Mouse (Mus musculus): ENCODE results near the gene Actn1. TPM values are rescaled to one million over a fixed set of nuclear protein-coding genes. Genes with fewer than 3 reads are reported as not detected.

The Actn1 gene
- polyA plus RNA-seq, 1 experiment, result 193 TPM

- Histone ChIP-seq H3K27ac (ENCODE audit: insufficient read depth, low read length) (peak overlapping the region; percentile 91), H3K4me3 (ENCODE audit: low read depth, low read length) (no peak overlapping the region), H3K27me3 (ENCODE audit: control insufficient read depth, insufficient read depth, low read length, poor library complexity, severe bottlenecking) (no peaks in the 10 kb centered on the region), H3K9me3 (replicated peaks; ENCODE audit: control insufficient read depth, insufficient read depth, low read length, poor library complexity, severe bottlenecking) (no peaks in the 10 kb centered on the region), H3K4me1 (ENCODE audit: control insufficient read depth, insufficient read depth, low read length) (peaks cover 26% of the 10 kb centered on the region), H3K36me3 (ENCODE audit: control insufficient read depth, insufficient read depth, low read length, poor library complexity, severe bottlenecking) (no peaks in the 10 kb centered on the region), H3K9ac (ENCODE audit: low read depth, poor library complexity, severe bottlenecking) (no peak overlapping the region)
- TF ChIP-seq POLR2A (IDR thresholded peaks at IDR 0.05; ENCODE audit: insufficient read depth, low read length) (no peak), CTCF (IDR thresholded peaks at IDR 0.05; ENCODE audit: low read depth, low read length) (no peak)
Observed at GRCm38 (mm10) chr12:80228356-80228755, 31.8 kb downstream of the Actn1 start.

- Histone ChIP-seq H3K4me3 (ENCODE audit: low read depth, low read length) (no peak overlapping the region), H3K27ac (ENCODE audit: insufficient read depth, low read length) (peak overlapping the region; percentile 91), H3K9me3 (replicated peaks; ENCODE audit: control insufficient read depth, insufficient read depth, low read length, poor library complexity, severe bottlenecking) (no peaks in the 10 kb centered on the region), H3K36me3 (ENCODE audit: control insufficient read depth, insufficient read depth, low read length, poor library complexity, severe bottlenecking) (no peaks in the 10 kb centered on the region), H3K27me3 (ENCODE audit: control insufficient read depth, insufficient read depth, low read length, poor library complexity, severe bottlenecking) (no peaks in the 10 kb centered on the region), H3K4me1 (ENCODE audit: control insufficient read depth, insufficient read depth, low read length) (peaks cover 26% of the 10 kb centered on the region), H3K9ac (ENCODE audit: low read depth, poor library complexity, severe bottlenecking) (no peak overlapping the region)
- TF ChIP-seq EP300 (IDR thresholded peaks at IDR 0.05; ENCODE audit: insufficient read depth, low read depth, low read length) (peak; percentile 89), POLR2A (IDR thresholded peaks at IDR 0.05; ENCODE audit: insufficient read depth, low read length) (no peak)
Observed at GRCm38 (mm10) chr12:80227835-80228234, 32.3 kb downstream of the Actn1 start.

DNA sequence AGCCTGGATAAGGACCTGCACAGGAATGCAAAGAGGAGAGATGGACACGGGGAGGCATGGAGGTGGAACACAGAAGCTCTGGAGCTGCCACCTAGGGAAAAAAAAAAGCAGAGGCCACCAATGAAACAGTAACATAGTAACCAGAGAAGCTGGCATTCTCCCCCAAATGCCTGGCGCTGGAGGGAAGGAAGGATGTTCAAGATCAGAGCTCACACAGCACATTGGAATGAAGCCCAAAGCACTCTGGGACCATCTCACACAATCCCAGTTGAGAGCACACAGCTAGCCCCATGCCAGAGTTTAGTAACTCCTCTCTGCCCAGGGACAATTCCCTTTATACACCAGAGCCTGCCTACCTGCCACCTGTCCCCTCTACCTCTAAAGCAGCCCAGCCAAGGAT is 34.1 kb downstream of the Actn1 start:
- Histone ChIP-seq H3K9ac (ENCODE audit: low read depth, poor library complexity, severe bottlenecking) (no peak overlapping the region), H3K4me3 (ENCODE audit: low read depth, low read length) (no peak overlapping the region), H3K27ac (ENCODE audit: insufficient read depth, low read length) (no peak overlapping the region), H3K4me1 (ENCODE audit: control insufficient read depth, insufficient read depth, low read length) (peaks cover 30% of the 10 kb centered on the region), H3K9me3 (replicated peaks; ENCODE audit: control insufficient read depth, insufficient read depth, low read length, poor library complexity, severe bottlenecking) (no peaks in the 10 kb centered on the region), H3K27me3 (ENCODE audit: control insufficient read depth, insufficient read depth, low read length, poor library complexity, severe bottlenecking) (no peaks in the 10 kb centered on the region), H3K36me3 (ENCODE audit: control insufficient read depth, insufficient read depth, low read length, poor library complexity, severe bottlenecking) (no peaks in the 10 kb centered on the region)
- no peak for TF ChIP-seq EP300 (IDR thresholded peaks at IDR 0.05; ENCODE audit: insufficient read depth, low read depth, low read length)
- no peak for TF ChIP-seq CTCF (IDR thresholded peaks at IDR 0.05; ENCODE audit: low read depth, low read length)
- no peak for TF ChIP-seq POLR2A (IDR thresholded peaks at IDR 0.05; ENCODE audit: insufficient read depth, low read length)

DNA sequence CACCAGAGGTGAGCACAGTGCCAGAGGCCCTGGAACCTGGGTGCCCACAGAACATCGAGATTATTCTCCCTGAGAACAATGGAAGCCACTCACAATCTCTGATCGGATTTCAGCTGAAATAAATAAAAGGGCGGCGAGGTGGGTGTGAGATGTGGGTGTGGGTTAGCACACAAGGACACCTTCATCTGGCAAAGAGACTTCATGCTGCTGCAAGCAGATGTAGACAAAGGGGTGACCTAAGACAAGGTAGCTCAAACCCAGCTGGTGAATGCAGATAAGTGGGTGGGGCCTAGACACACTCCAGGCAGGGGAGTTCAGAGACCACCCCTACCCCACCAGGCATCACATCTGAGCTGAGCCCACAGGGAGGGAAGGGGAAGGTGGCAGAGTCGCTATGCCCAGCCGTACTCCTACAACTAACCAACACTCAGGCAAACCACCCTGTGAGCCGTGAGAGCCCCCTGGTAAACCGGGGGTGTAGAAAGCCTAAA is 35.9 kb downstream of the Actn1 start:
- H3K9ac ChIP-seq (ENCODE audit: low read depth, poor library complexity, severe bottlenecking), result no peak overlapping the region
- TF ChIP-seq POLR2A (IDR thresholded peaks at IDR 0.05; ENCODE audit: insufficient read depth, low read length), result no peak
- TF ChIP-seq CTCF (IDR thresholded peaks at IDR 0.05; ENCODE audit: low read depth, low read length), result no peak
- peak; percentile 79 for TF ChIP-seq EP300 (IDR thresholded peaks at IDR 0.05; ENCODE audit: insufficient read depth, low read depth, low read length)
- peak overlapping the region; percentile 73 for H3K27ac ChIP-seq (ENCODE audit: insufficient read depth, low read length)
- no peaks in the 10 kb centered on the region for H3K36me3 ChIP-seq (ENCODE audit: control insufficient read depth, insufficient read depth, low read length, poor library complexity, severe bottlenecking)
- H3K4me3 ChIP-seq (ENCODE audit: low read depth, low read length), result no peak overlapping the region
- H3K27me3 ChIP-seq (ENCODE audit: control insufficient read depth, insufficient read depth, low read length, poor library complexity, severe bottlenecking), result no peaks in the 10 kb centered on the region
- no peaks in the 10 kb centered on the region for H3K9me3 ChIP-seq (replicated peaks; ENCODE audit: control insufficient read depth, insufficient read depth, low read length, poor library complexity, severe bottlenecking)
- peaks cover 30% of the 10 kb centered on the region for H3K4me1 ChIP-seq (ENCODE audit: control insufficient read depth, insufficient read depth, low read length)

DNA sequence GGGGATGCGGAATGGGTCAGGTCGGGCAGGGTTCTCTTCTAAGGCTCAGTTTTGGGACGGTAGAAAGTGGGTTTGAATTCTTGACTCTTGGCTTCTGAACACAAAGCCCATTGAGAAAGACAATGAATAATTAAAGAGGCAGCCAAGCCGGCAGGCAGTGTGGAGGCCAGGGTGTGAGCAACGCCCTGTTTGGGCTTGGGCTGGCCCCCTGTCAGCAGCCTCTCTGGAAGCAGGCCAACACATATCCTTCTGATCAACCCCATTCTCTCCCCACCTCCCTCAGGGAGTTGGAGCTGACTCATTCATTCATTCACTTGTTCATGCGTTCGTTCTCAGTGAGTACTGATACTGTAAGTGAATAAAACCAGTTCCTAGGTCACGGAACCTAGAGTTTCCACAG is 36.7 kb downstream of the Actn1 start:
- no peaks in the 10 kb centered on the region for H3K27me3 ChIP-seq (ENCODE audit: control insufficient read depth, insufficient read depth, low read length, poor library complexity, severe bottlenecking)
- H3K27ac ChIP-seq (ENCODE audit: insufficient read depth, low read length), result peak overlapping the region; percentile 73
- no peaks in the 10 kb centered on the region for H3K36me3 ChIP-seq (ENCODE audit: control insufficient read depth, insufficient read depth, low read length, poor library complexity, severe bottlenecking)
- no peaks in the 10 kb centered on the region for H3K9me3 ChIP-seq (replicated peaks; ENCODE audit: control insufficient read depth, insufficient read depth, low read length, poor library complexity, severe bottlenecking)
- TF ChIP-seq EP300 (IDR thresholded peaks at IDR 0.05; ENCODE audit: insufficient read depth, low read depth, low read length), result peak; percentile 75; the same call in 1 of the 2 replicates
- no peak for TF ChIP-seq POLR2A (IDR thresholded peaks at IDR 0.05; ENCODE audit: insufficient read depth, low read length)
- no peak for TF ChIP-seq CTCF (IDR thresholded peaks at IDR 0.05; ENCODE audit: low read depth, low read length)
- H3K4me3 ChIP-seq (ENCODE audit: low read depth, low read length), result no peak overlapping the region
- peaks cover 25% of the 10 kb centered on the region for H3K4me1 ChIP-seq (ENCODE audit: control insufficient read depth, insufficient read depth, low read length)
- 0 out of 2 replicates have a peak overlapping the region, but pooled peaks have one; percentile 7 for H3K9ac ChIP-seq (ENCODE audit: low read depth, poor library complexity, severe bottlenecking)

- H3K27me3 ChIP-seq (ENCODE audit: control insufficient read depth, insufficient read depth, low read length, poor library complexity, severe bottlenecking), result no peaks in the 10 kb centered on the region
- H3K9me3 ChIP-seq (replicated peaks; ENCODE audit: control insufficient read depth, insufficient read depth, low read length, poor library complexity, severe bottlenecking), result no peaks in the 10 kb centered on the region
- no peak overlapping the region for H3K9ac ChIP-seq (ENCODE audit: low read depth, poor library complexity, severe bottlenecking)
- peak overlapping the region; percentile 73; the same call in 1 of the 2 replicates for H3K27ac ChIP-seq (ENCODE audit: insufficient read depth, low read length)
- H3K4me3 ChIP-seq (ENCODE audit: low read depth, low read length), result no peak overlapping the region
- H3K4me1 ChIP-seq (ENCODE audit: control insufficient read depth, insufficient read depth, low read length), result peaks cover 28% of the 10 kb centered on the region
- H3K36me3 ChIP-seq (ENCODE audit: control insufficient read depth, insufficient read depth, low read length, poor library complexity, severe bottlenecking), result no peaks in the 10 kb centered on the region
- no peak for TF ChIP-seq CTCF (IDR thresholded peaks at IDR 0.05; ENCODE audit: low read depth, low read length)
- no peak for TF ChIP-seq EP300 (IDR thresholded peaks at IDR 0.05; ENCODE audit: insufficient read depth, low read depth, low read length)
- no peak for TF ChIP-seq POLR2A (IDR thresholded peaks at IDR 0.05; ENCODE audit: insufficient read depth, low read length)
Observed at GRCm38 (mm10) chr12:80222473-80222872, 37.7 kb downstream of the Actn1 start.
